Mouse (Mus musculus) testis, adult 2 months (tissue): ENCODE results near the gene Tmem54. TPM values are rescaled to one million over a fixed set of nuclear protein-coding genes. Genes with fewer than 3 reads are reported as not detected.

Experiments
- H3K27ac ChIP-seq: fragments of 200-500 bp; 2 replicates; pipeline ENCODE4 v1.5.1; 2012; ENCODE audit warnings: low read depth, low read length; ENCODE audit not compliant: control insufficient read depth, insufficient read depth
- H3K27me3 ChIP-seq: fragments of 200-500 bp; 2 replicates; pipeline ENCODE4 v1.6.1; 2012; ENCODE audit warnings: mild to moderate bottlenecking, low read length, moderate library complexity; ENCODE audit not compliant: control insufficient read depth, insufficient read depth
- H3K36me3 ChIP-seq: fragments of 200-500 bp; 2 replicates; pipeline ENCODE4 v1.6.1; 2012; ENCODE audit warnings: mild to moderate bottlenecking, low read length; ENCODE audit not compliant: control insufficient read depth, insufficient read depth
- H3K4me1 ChIP-seq: fragments of 200-500 bp; 2 replicates; pipeline ENCODE4 v1.6.1; 2012; ENCODE audit warnings: low read length; ENCODE audit not compliant: control insufficient read depth, insufficient read depth
- H3K4me3 ChIP-seq: fragments of 200-500 bp; 2 replicates; pipeline ENCODE4 v1.5.1; 2012; ENCODE audit warnings: low read depth, mild to moderate bottlenecking, low read length, moderate library complexity, mixed read lengths; ENCODE audit not compliant: control insufficient read depth
- CTCF ChIP-seq: fragments of 200-500 bp; IDR thresholded peaks from 2 replicates; pipeline ENCODE4 v1.5.1; 2012; ENCODE audit warnings: low read depth, mild to moderate bottlenecking, inconsistent platforms, low read length, moderate library complexity; ENCODE audit not compliant: control insufficient read depth, insufficient read depth, insufficient replicate concordance
- POLR2A ChIP-seq: fragments of 200-500 bp; IDR thresholded peaks from 2 replicates; pipeline ENCODE4 v1.6.1; 2012; ENCODE audit warnings: low read depth, mild to moderate bottlenecking, inconsistent platforms, low read length, moderate library complexity; ENCODE audit not compliant: control insufficient read depth
- polyA plus RNA-seq: library from polyadenylated mRNA; depleted of rRNA; stranded (reverse); fragments of >200 nt; gene quantifications from 2 replicates; pipeline ENCODE4 v1.2.3, GENCODE M21; 2012

Tmem54 gene
- polyA plus RNA-seq, 1 experiment, result 0.42 TPM

DNA sequence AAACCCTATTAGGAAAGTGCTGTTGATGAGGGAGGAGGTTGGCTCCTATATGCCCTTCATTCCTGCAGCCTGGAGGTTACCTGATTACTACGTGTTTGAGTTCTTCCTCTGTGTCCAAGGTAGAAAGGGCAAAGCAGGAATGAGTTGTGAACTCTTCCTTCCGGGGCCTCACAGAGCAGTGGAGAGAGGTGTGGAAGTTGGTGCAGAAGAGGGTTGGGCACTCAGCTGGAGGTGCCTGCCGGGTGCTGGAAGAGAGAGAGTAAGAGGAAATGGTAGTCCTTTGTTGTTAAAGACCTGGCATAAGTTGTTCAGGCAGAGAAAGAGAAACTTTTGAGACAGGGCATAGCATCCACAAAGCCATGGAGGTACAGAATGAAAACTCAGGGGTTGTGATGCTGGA lies 23.4 kb upstream of the Tmem54 start:
- peaks cover 1% of the 10 kb centered on the region; the same call in 1 of the 2 replicates for H3K36me3 ChIP-seq
- no peaks in the 10 kb centered on the region for H3K27me3 ChIP-seq
- no peak overlapping the region for H3K27ac ChIP-seq
- TF ChIP-seq CTCF (no peak), POLR2A (no peak)
- no peaks in the 10 kb centered on the region for H3K4me1 ChIP-seq
- H3K4me3 ChIP-seq, result no peak overlapping the region

DNA sequence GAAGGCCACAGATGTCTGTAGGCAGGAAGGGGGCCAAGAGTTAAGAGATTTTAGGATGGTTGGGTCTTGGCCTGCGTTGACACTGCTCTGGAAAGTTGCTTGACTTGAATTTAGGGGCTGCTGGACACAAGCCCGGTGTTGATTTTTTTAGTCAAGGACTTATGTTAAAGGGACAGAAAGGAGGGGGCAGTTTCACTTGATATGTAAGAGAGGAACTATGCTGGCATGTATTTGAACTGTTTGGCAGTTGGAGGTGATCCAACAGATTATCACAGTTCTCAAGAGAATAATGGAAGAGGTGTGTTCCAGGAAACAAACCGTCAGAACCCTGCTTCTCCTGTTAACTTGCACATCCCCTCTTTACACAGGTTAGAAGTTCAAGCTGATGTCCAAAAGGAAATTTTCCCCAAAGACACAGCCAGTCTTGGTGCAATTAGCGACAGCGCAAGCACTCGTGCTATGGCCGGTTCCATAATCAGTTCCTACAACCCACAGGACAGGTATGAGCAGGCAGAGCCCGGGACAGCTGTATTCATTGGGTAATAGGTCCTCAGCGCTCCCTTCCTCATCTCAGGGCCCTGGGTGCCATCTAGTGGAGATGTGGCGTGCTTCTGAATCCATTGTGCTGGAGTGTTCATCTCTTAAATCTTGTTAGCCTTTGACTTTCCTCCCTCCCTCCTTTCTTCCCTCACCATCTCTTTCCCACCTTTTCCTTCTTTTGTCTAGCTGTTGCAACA lies 22.8 kb upstream of the Tmem54 start:
- TF ChIP-seq CTCF (peak; percentile 54; the same call in 1 of the 2 replicates), POLR2A (no peak)
- peaks cover 1% of the 10 kb centered on the region; the same call in 1 of the 2 replicates for H3K36me3 ChIP-seq

DNA sequence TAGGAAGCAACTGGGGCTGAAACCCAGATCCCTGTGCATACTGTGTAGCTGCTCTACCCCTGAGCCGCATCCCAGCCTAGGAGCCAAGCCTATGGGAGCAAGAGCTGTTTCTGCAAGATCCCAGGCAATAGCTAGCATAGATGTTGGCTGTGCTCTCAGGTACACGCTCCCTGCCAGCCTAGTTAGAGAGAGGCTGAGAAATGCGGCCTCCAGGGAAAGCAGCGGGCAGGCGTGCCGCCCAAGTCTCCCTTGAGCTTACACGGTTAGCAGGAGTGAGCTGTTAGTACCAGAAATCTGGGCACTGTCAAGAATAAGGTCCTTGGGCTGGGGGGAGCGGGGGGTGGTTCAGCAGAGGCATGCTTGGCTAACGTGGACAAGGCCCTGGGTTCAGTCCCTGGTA lies 20.5 kb upstream of the Tmem54 start:
- Histone ChIP-seq H3K36me3 (peaks cover 1% of the 10 kb centered on the region; the same call in 1 of the 2 replicates), H3K27me3 (no peaks in the 10 kb centered on the region), H3K4me1 (no peaks in the 10 kb centered on the region), H3K4me3 (no peak overlapping the region), H3K27ac (no peak overlapping the region)
- TF ChIP-seq CTCF, result no peak
- no peak for TF ChIP-seq POLR2A

More for the DNA sequence above, 22.8 kb upstream of the Tmem54 start:
- Histone ChIP-seq H3K27me3 (no peaks in the 10 kb centered on the region), H3K27ac (no peak overlapping the region), H3K4me1 (no peaks in the 10 kb centered on the region), H3K4me3 (no peak overlapping the region)

DNA sequence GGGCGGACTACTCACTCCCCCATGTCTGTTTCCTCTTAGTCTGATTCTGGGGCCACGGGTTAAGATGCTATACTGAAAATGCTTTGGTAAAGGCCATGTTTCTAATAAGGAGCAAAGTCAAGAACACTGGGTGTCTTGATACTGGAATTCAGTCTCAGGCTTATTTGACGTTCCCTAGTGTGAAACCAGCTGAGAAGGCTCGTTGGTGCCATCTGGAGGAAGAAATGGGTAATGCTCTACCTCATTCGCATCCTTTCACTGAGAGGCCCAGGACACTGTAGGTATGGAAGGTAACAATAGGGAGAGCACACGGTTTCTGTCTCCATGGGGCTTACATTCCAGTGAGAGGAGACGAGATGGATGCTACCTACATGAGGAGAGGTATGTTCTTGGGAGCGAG lies 19.3 kb upstream of the Tmem54 start:
- Histone ChIP-seq H3K27ac (no peak overlapping the region), H3K4me3 (no peak overlapping the region)

DNA sequence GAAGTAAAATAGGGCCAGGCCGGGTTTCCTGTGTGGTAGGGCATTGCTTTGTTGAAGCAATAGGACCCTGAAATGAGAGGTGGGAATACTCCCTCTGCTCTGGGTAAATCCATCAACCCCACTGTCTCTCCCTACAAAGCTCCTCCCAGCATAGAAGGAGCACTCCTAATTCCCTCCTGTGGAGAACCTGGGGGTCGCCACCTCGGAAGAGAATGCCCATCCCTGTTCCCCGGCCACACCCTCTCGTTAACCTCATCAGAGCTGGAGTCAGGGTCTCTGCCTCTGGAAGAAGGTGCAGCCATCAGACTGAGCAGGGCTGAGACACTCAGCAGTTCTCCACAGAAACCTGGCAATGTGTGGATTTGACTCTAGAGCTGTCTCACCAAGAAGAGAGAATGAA lies 17.5 kb upstream of the Tmem54 start:
- TF ChIP-seq CTCF, result no peak
- TF ChIP-seq POLR2A, result no peak
- Histone ChIP-seq H3K36me3 (no peaks in the 10 kb centered on the region), H3K4me3 (no peak overlapping the region), H3K4me1 (no peaks in the 10 kb centered on the region), H3K27ac (no peak overlapping the region), H3K27me3 (no peaks in the 10 kb centered on the region)

More for the DNA sequence above, 19.3 kb upstream of the Tmem54 start:
- H3K27me3 ChIP-seq, result no peaks in the 10 kb centered on the region
- H3K36me3 ChIP-seq, result no peaks in the 10 kb centered on the region; the same call in 1 of the 2 replicates
- TF ChIP-seq CTCF (peak; percentile 28; the same call in 1 of the 2 replicates), POLR2A (no peak)
- H3K4me1 ChIP-seq, result no peaks in the 10 kb centered on the region

DNA sequence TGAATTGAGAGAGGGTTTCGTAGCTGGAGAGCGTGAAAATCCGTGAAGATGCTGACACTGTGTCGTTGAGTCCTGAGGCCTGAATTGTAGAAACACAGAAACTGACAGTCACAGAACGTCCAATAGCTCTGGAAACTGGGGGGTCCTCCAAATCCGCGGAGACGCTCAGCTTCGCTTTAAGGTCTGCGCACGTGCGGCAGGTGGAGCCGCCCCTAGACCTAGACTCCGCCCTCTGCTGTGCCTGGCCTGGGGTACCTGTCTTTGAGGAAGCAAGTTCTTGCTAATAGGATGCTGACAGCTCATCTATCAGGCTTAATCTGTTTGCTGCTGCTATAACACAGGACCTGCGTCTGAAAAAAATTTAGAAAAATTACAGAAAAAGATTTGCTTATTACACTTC lies 10.1 kb upstream of the Tmem54 start:
- H3K4me1 ChIP-seq, result no peaks in the 10 kb centered on the region; the same call in 1 of the 2 replicates
- no peaks in the 10 kb centered on the region for H3K27me3 ChIP-seq
- no peaks in the 10 kb centered on the region for H3K36me3 ChIP-seq
- TF ChIP-seq CTCF, result no peak
- TF ChIP-seq POLR2A, result no peak
- H3K4me3 ChIP-seq, result no peak overlapping the region
- no peak overlapping the region for H3K27ac ChIP-seq

DNA sequence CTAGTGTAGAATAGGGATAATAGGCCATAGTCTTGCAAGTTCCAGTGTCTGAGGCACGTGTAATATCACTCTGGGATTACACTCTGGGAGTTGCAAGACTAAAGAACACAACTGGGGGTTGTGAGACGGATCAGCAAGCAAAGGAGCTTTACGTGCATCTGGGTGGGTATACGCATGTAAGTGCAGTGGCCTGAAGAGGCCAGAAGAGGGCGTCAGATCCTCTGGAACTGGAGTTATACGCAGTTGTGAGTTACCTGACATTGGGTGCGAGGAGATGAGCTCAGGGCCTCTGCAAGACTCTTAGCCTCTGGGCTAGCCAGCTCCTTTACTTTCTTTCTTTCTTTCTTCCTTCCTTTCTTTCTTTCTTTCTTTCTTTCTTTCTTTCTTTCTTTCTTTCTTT lies 8.3 kb upstream of the Tmem54 start:
- Histone ChIP-seq H3K36me3 (no peaks in the 10 kb centered on the region), H3K4me3 (no peak overlapping the region), H3K4me1 (no peaks in the 10 kb centered on the region; the same call in 1 of the 2 replicates), H3K27ac (no peak overlapping the region), H3K27me3 (no peaks in the 10 kb centered on the region)
- TF ChIP-seq CTCF, result peak; percentile 38; the same call in 1 of the 2 replicates
- TF ChIP-seq POLR2A, result no peak
